Mouse (Mus musculus) lung, embryonic 16.5 days (tissue): ENCODE data around the gene Kcmf1. TPM values are rescaled to one million over a fixed set of nuclear protein-coding genes. Genes with fewer than 3 reads are reported as not detected.
"Not testable (repeated sequence)": the region's sequence is repeated elsewhere in the genome, so short reads cannot be mapped to it uniquely, and the experiment has no call there.

Experiments
- ATAC-seq: fragments of 200-750 bp; cut with Nextera tagmentation; 2 replicates; pipeline ENCODE4 v1.8.0; 2017; ENCODE audit warnings: low read depth, mild to moderate bottlenecking, moderate library complexity
- H3K27ac ChIP-seq: fragments of 300-500 bp; sonication (generic); 2 replicates; pipeline ENCODE4 v1.5.1; 2014; ENCODE audit warnings: mild to moderate bottlenecking, control low read depth, low read length
- H3K27me3 ChIP-seq: fragments of 300-500 bp; sonication (generic); 2 replicates; pipeline ENCODE4 v1.6.1; 2014; ENCODE audit warnings: low read depth, low read length, mixed read lengths; ENCODE audit not compliant: control insufficient read depth, insufficient read depth
- H3K36me3 ChIP-seq: fragments of 300-500 bp; sonication (generic); 2 replicates; pipeline ENCODE4 v1.6.1; 2014; ENCODE audit warnings: low read length; ENCODE audit not compliant: control insufficient read depth, insufficient read depth
- H3K4me1 ChIP-seq: fragments of 300-500 bp; sonication (generic); replicated peaks from 2 replicates; pipeline ENCODE4 v1.6.1; 2014; ENCODE audit warnings: low read length, mixed read lengths; ENCODE audit not compliant: control insufficient read depth, insufficient read depth
- H3K4me2 ChIP-seq: fragments of 300-500 bp; sonication (generic); 2 replicates; pipeline ENCODE4 v1.6.1; 2014; ENCODE audit warnings: low read depth, low read length, control low read depth
- H3K4me3 ChIP-seq: fragments of 300-500 bp; sonication (generic); 2 replicates; pipeline ENCODE4 v1.5.1; 2014; ENCODE audit warnings: mild to moderate bottlenecking, low read length, control low read depth
- H3K9ac ChIP-seq: fragments of 300-500 bp; sonication (generic); 2 replicates; pipeline ENCODE4 v1.6.1; 2014; ENCODE audit warnings: low read length, control low read depth
- H3K9me3 ChIP-seq: fragments of 300-500 bp; sonication (generic); 2 replicates; pipeline ENCODE4 v1.6.1; 2016; ENCODE audit warnings: low read length; ENCODE audit not compliant: control insufficient read depth
- WGBS: fragments of 180-500 bp; shearing (Covaris S2); extraction: QIAGEN DNeasy Blood & Tissue Kit; methylation state at CpG from one replicate; pipeline ENCODE4 v1.1.7; 2014; 5-methylcytosine and 5-hydroxymethylcytosine counted together
- polyA plus RNA-seq: library from polyadenylated mRNA; unstranded; fragments of >200 nt; fragmentation: Nextera tagmentation; extraction: Ambion mirVana; gene quantifications from 2 replicates; pipeline ENCODE4 v1.2.1, GENCODE M21; 2015

The Kcmf1 gene
- polyA plus RNA-seq, 1 experiment from 2014 or later, result 30.6 TPM

DNA sequence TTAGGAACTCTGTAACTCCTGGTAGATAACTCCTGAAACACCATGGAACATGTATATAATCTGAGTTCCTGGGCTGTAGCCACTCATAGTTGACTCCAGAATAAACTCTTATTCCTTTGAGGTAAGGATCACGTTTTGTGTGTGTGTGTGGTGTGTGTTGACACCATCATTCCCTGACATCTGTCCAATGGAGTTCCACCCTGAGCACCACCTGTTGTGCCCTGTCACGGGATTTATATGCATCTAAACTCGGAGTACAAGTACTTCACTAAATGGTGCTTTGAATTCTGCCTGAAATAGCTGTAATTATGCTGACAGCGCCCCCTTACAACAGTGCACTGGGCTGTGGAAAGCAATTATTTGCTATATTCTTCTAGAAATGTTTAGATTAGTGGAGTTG lies 65.3 kb downstream of the Kcmf1 start:
- WGBS, result 57% methylated on average over 4 of the region's 4 CpGs
- no peak overlapping the region for H3K4me3 ChIP-seq
- H3K4me2 ChIP-seq, result no peak overlapping the region
- H3K9me3 ChIP-seq, result no peaks in the 10 kb centered on the region
- no peaks in the 10 kb centered on the region for H3K36me3 ChIP-seq
- H3K4me1 ChIP-seq, result no peaks in the 10 kb centered on the region
- H3K27me3 ChIP-seq, result no peaks in the 10 kb centered on the region
- H3K9ac ChIP-seq, result no peak overlapping the region
- H3K27ac ChIP-seq, result no peak overlapping the region
- ATAC-seq, result no peak

DNA sequence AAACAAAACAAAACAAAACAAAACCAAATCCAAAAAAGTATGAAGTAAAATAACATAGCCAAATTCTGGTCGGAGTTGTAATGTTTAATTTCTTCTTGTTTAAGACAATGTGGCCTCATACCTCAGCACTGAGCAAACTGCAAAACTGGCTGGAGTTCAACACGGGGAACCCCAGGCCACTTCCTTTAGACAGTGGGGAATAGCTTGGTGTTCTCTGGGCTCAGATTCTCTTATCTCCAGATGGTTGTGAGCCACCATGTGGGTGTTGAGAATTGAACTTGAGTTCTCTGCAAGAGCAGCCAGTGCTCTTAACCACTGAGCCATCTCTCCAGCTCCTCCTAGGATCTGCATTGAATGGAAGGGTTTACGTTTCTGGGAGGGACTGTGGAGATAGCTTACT lies 67.9 kb downstream of the Kcmf1 start:
- Histone ChIP-seq H3K36me3 (no peaks in the 10 kb centered on the region), H3K27me3 (no peaks in the 10 kb centered on the region), H3K27ac (no peak overlapping the region), H3K4me3 (no peak overlapping the region), H3K9me3 (no peaks in the 10 kb centered on the region), H3K4me2 (no peak overlapping the region), H3K9ac (no peak overlapping the region), H3K4me1 (no peaks in the 10 kb centered on the region)
- 0 out of 2 replicates have a peak, but pooled peaks have one; percentile 29 for ATAC-seq
- WGBS, result 35% methylated on average over 3 of the region's 3 CpGs

DNA sequence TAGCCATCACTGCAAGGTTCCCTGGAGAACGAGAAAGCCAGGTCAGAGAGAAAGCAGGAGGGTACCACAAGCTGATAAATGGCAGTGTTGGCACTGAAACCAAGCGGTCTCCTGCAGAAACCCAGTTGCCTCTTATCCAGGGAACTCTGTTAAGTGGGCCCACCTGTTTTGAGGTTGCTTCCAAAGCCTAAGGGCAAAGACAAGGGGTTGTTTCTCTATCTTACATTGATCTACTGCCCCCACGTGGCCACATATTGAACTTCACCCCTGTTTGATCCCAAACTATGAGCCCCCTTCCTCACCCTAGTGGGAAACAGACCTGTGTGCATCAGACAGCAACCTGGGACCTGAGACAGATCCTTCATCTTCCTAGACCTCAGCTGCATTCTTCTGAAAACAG lies 68.5 kb downstream of the Kcmf1 start:
- 21% methylated on average over 3 of the region's 3 CpGs for WGBS
- H3K27me3 ChIP-seq, result peaks cover under 1% of the 10 kb centered on the region; the same call in 1 of the 2 replicates
- H3K4me3 ChIP-seq, result no peak overlapping the region
- no peak overlapping the region for H3K4me2 ChIP-seq
- H3K9ac ChIP-seq, result no peak overlapping the region
- H3K9me3 ChIP-seq, result no peaks in the 10 kb centered on the region
- H3K4me1 ChIP-seq, result no peaks in the 10 kb centered on the region
- peak; percentile 47 for ATAC-seq
- H3K27ac ChIP-seq, result no peak overlapping the region
- H3K36me3 ChIP-seq, result no peaks in the 10 kb centered on the region

DNA sequence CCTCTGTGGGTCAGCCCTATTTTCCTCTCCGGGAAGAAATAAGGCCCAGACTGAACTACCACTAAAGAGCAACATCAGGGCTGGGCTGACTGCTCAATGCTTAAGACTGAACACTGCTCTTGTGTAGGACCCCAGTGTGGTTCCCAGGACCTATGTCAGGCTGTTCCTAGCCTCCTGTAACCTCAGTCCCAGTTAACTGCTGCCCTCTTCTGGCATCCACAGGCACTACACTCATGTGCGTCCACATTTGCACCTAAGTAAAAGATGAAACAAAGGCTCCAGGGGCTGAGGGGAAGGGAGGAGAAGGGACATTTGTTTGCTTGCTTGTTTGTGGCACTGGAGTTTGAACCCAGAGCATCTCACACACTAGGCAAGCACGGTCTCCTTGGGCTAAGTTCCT lies 70.9 kb downstream of the Kcmf1 start:
- 72% methylated on average over 3 of the region's 3 CpGs for WGBS
- no peak for ATAC-seq

DNA sequence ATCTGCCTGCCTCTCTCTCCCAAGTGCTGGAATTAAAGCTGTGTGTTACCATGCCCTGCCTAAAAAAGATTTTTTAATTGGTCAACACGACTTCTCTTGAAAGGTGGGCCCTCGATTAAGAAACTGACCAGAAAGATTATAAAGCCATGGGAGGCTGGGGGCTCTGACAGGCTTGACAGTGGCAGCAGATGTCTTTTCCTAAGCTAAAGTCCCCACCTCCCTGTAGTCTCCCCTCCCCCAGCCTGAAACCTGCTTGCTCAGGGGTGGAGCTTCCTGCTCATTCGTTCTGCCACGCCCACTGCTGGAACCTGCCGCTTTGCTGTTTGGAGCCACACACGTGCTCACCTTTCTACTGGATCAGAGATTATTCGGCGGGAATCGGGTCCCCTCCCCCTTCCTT lies 71.7 kb downstream of the Kcmf1 start:
- H3K27ac ChIP-seq, result not testable (repeated sequence)

More for the DNA sequence above, 70.9 kb downstream of the Kcmf1 start:
- H3K4me1 ChIP-seq, result peaks cover 6% of the 10 kb centered on the region; the same call in 1 of the 2 replicates
- H3K9ac ChIP-seq, result no peak overlapping the region
- H3K9me3 ChIP-seq, result no peaks in the 10 kb centered on the region
- peaks cover 3% of the 10 kb centered on the region; the same call in 1 of the 2 replicates for H3K27me3 ChIP-seq
- H3K4me2 ChIP-seq, result no peak overlapping the region
- no peak overlapping the region for H3K27ac ChIP-seq
- no peak overlapping the region for H3K4me3 ChIP-seq
- no peaks in the 10 kb centered on the region for H3K36me3 ChIP-seq

DNA sequence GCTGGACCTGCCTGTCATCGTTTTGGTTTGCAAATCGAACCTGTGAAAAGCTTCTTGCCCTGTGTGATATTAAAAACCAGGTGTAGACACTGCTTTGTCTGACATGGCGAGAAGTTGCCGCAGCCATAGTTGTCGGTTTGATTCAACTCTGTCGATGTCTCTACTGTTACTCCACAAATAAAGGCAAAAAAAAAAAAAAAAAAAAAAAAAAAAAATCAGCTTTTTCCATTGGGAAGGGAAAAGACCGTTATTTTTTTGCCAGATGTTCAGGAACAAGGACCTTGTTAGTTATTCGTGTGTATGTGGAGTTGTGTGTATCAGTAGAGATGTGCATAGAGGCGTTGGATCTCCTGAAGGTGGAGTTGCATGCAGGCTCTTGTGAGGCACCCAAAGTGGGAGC lies 74.0 kb downstream of the Kcmf1 start:
- Histone ChIP-seq H3K36me3 (no peaks in the 10 kb centered on the region), H3K9ac (no peak overlapping the region), H3K27ac (no peak overlapping the region), H3K4me3 (no peak overlapping the region), H3K9me3 (no peaks in the 10 kb centered on the region), H3K4me1 (peaks cover 6% of the 10 kb centered on the region; the same call in 1 of the 2 replicates), H3K27me3 (peaks cover 3% of the 10 kb centered on the region; the same call in 1 of the 2 replicates), H3K4me2 (no peak overlapping the region)
- WGBS, result 47% methylated on average over 9 of the region's 9 CpGs
- ATAC-seq, result no peak

More for the DNA sequence above, 71.7 kb downstream of the Kcmf1 start:
- WGBS, result 4% methylated on average over 9 of the region's 9 CpGs
- H3K4me1 ChIP-seq, H3K9me3 ChIP-seq, H3K4me3 ChIP-seq, H3K27me3 ChIP-seq, H3K9ac ChIP-seq, H3K36me3 ChIP-seq, ATAC-seq: not testable (repeated sequence)
- H3K4me2 ChIP-seq, result peak overlapping the region; percentile 26

DNA sequence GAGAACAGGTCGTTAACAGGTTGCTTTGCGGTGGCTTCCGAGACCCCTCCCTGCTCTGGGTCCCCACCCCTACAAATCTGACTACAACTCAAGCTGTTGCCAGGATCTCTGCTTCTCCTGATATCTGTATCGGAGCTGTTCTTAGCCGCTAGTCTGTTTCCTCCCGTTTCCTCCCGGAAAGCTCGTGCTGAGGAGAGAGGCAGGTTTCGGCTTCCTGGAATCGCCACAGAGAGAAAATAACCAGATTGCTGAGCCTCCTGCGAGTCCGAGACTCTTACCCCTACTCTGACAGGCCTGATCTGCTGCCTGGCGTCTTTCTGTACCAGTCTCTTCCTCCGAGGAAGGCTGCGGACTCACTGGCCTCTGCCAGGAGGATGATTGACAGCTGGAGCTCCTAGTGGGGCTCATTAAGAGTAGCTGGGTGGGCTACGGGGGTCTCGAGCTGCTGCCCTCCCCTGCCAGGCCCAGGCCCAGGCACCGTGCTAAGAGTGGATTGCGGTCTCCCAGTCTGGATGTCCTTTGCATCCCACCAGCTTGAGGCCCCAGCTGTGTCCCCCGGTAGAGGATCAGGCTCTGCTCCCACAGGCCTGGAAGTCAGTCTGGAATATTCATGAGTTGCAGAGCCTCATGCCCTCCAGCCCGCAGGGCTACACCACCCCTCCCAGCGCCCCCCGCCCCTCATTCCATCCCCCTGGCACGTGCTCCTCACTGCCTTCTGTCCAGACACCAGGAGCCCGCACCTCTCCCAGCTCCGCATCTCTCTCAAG lies 74.6 kb downstream of the Kcmf1 start:
- Histone ChIP-seq H3K36me3 (no peaks in the 10 kb centered on the region), H3K4me3 (peak overlapping the region; percentile 35), H3K9ac (peak overlapping the region; percentile 49), H3K9me3 (no peaks in the 10 kb centered on the region), H3K4me2 (peak overlapping the region; percentile 54), H3K4me1 (peaks cover 6% of the 10 kb centered on the region; the same call in 1 of the 2 replicates), H3K27ac (no peak overlapping the region), H3K27me3 (peaks cover 3% of the 10 kb centered on the region; the same call in 1 of the 2 replicates)
- peak; percentile 45; the same call in 1 of the 2 replicates for ATAC-seq
- 9% methylated on average over 26 of the region's 26 CpGs for WGBS

DNA sequence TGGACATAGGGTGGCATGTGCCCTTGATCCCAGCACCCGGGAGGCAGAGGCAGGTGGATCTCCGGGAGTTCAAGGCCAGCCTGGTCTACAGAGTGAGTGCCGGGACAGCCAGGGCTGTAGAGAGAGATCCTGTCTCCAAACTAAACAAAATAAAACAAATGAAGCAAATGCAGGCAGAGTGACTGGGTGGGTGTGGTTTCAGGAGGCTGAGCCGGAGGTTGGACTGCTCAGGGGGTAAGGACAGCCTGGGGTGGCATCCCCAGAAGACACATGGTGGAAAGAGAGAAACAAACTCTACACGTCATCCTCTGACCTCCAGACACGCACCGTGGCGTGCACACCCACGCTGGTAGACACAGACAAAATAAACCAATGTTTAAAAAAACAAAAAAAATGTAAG lies 86.3 kb downstream of the Kcmf1 start:
- Histone ChIP-seq H3K4me3 (no peak overlapping the region), H3K4me1 (no peaks in the 10 kb centered on the region), H3K9me3 (no peaks in the 10 kb centered on the region), H3K36me3 (no peaks in the 10 kb centered on the region), H3K27ac (no peak overlapping the region), H3K4me2 (no peak overlapping the region), H3K9ac (no peak overlapping the region), H3K27me3 (no peaks in the 10 kb centered on the region)
- ATAC-seq, result peak; percentile 45; the same call in 1 of the 2 replicates
- WGBS, result 45% methylated on average over 9 of the region's 9 CpGs

DNA sequence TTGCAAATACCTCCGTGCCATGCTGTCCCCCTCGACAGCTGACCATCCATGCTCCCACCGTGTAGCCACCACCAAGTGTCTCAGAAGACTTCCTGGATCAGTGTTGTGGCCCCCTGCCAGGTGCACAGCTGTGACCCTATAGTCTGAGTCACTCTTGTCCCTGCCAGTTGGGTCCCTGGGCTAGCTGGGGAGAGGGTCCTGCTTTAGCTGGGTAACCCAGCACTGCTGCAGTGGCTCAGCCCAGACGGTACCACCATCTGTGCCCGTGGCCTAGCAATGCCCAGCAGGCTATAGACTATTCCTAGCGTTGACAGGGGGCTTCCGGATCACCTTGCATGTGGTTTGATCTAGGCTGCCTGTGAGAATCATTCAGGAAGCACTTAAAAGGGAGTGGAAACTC lies 89.5 kb downstream of the Kcmf1 start:
- WGBS, result 65% methylated on average over 7 of the region's 7 CpGs
- H3K4me1 ChIP-seq, result no peaks in the 10 kb centered on the region
- H3K4me2 ChIP-seq, result no peak overlapping the region
- no peak overlapping the region for H3K4me3 ChIP-seq
- H3K9me3 ChIP-seq, result no peaks in the 10 kb centered on the region
- H3K9ac ChIP-seq, result no peak overlapping the region
- ATAC-seq, result no peak
- H3K27me3 ChIP-seq, result no peaks in the 10 kb centered on the region
- no peak overlapping the region for H3K27ac ChIP-seq
- H3K36me3 ChIP-seq, result no peaks in the 10 kb centered on the region
